Mouse (Mus musculus): ENCODE results near the gene Chd3.

The Chd3 gene

GRCm38 (mm10) chr11:69388680-69389079, 19.5 kb upstream of the Chd3 start:
- no peak for DNase-seq

- DNase-seq: no peak
Measured at GRCm38 (mm10) chr11:69386758-69387157, 17.6 kb upstream of the Chd3 start.

GRCm38 (mm10) chr11:69384979-69385378, 15.8 kb upstream of the Chd3 start:
- no peak for DNase-seq

GRCm38 (mm10) chr11:69382478-69383105, 13.4 kb upstream of the Chd3 start:
- DNase-seq: no peak

GRCm38 (mm10) chr11:69381356-69381755, 12.2 kb upstream of the Chd3 start:
- DNase-seq: no peak

- DNase-seq: no peak
Measured at GRCm38 (mm10) chr11:69379600-69379999, 10.4 kb upstream of the Chd3 start.

- no peak for DNase-seq
Measured at GRCm38 (mm10) chr11:69377766-69378165, 8.6 kb upstream of the Chd3 start.

GRCm38 (mm10) chr11:69375646-69376045, 6.4 kb upstream of the Chd3 start:
- no peak for DNase-seq

GRCm38 (mm10) chr11:69373223-69373965, 4.2 kb upstream of the Chd3 start:
- no peak for DNase-seq

- DNase-seq: peak; percentile 21
Measured at GRCm38 (mm10) chr11:69372780-69373170, 3.6 kb upstream of the Chd3 start.

- peak; percentile 60 for DNase-seq
Measured at GRCm38 (mm10) chr11:69372056-69372779, 3.0 kb upstream of the Chd3 start.

GRCm38 (mm10) chr11:69371601-69372000, 2.4 kb upstream of the Chd3 start:
- DNase-seq: peak; percentile 13

GRCm38 (mm10) chr11:69370817-69371215, 1.6 kb upstream of the Chd3 start:
- DNase-seq: no peak

- no peak for DNase-seq
Measured at GRCm38 (mm10) chr11:69369990-69370816, 997 bp upstream of the Chd3 start.

- peak; percentile 48 for DNase-seq
Measured at GRCm38 (mm10) chr11:69368356-69369214, 621 bp downstream of the Chd3 start.

- no peak for DNase-seq
Measured at GRCm38 (mm10) chr11:69367616-69368355, 1.4 kb downstream of the Chd3 start.

- DNase-seq: peak; percentile 14
Measured at GRCm38 (mm10) chr11:69366855-69367615, 2.2 kb downstream of the Chd3 start.

- peak; percentile 97 for DNase-seq
Measured at GRCm38 (mm10) chr11:69366157-69366854, 2.9 kb downstream of the Chd3 start.

- no peak for DNase-seq
Measured at GRCm38 (mm10) chr11:69365722-69366121, 3.5 kb downstream of the Chd3 start.

- peak; percentile 93 for DNase-seq
Measured at GRCm38 (mm10) chr11:69364910-69365309, 4.3 kb downstream of the Chd3 start.
